Mouse (Mus musculus) limb, embryonic 15.5 days (tissue): ENCODE results near the gene Amd1. TPM values are rescaled to one million over a fixed set of nuclear protein-coding genes. Genes with fewer than 3 reads are reported as not detected.

Experiments used
- ATAC-seq: fragments of 200-750 bp; cut with Nextera tagmentation; 2 replicates; pipeline ENCODE4 v1.8.0; 2017; ENCODE audit warnings: low read depth, moderate TSS enrichment; ENCODE audit not compliant: insufficient number of reproducible peaks, low FRiP score, low TSS enrichment
- H3K27ac ChIP-seq: fragments of 300-500 bp; sonication (generic); 2 replicates; pipeline ENCODE4 v1.5.1; 2015; ENCODE audit warnings: moderate library complexity, mild to moderate bottlenecking, inconsistent platforms
- H3K27me3 ChIP-seq: fragments of 300-500 bp; sonication (generic); 2 replicates; pipeline ENCODE4 v1.6.1; 2015; ENCODE audit warnings: inconsistent platforms
- H3K36me3 ChIP-seq: fragments of 300-500 bp; sonication (generic); 2 replicates; pipeline ENCODE4 v1.6.1; 2015; ENCODE audit warnings: inconsistent platforms
- H3K4me1 ChIP-seq: fragments of 300-500 bp; sonication (generic); 2 replicates; pipeline ENCODE4 v1.6.1; 2015; ENCODE audit warnings: inconsistent platforms
- H3K4me2 ChIP-seq: fragments of 300-500 bp; sonication (generic); 2 replicates; pipeline ENCODE4 v1.6.1; 2015; ENCODE audit warnings: mild to moderate bottlenecking, inconsistent platforms
- H3K4me3 ChIP-seq: fragments of 300-500 bp; sonication (generic); 2 replicates; pipeline ENCODE4 v1.5.1; 2015; ENCODE audit warnings: mild to moderate bottlenecking, inconsistent platforms
- H3K9ac ChIP-seq: fragments of 300-500 bp; sonication (generic); 2 replicates; pipeline ENCODE4 v1.6.1; 2015; ENCODE audit warnings: inconsistent platforms
- H3K9me3 ChIP-seq: fragments of 300-500 bp; sonication (generic); 2 replicates; pipeline ENCODE4 v1.6.1; 2016; ENCODE audit warnings: inconsistent platforms
- WGBS: fragments of 180-500 bp; shearing (Covaris S2); methylation state at CpG from one replicate; pipeline ENCODE4 v1.1.7; 2015; 5-methylcytosine and 5-hydroxymethylcytosine counted together
- polyA plus RNA-seq: library from polyadenylated mRNA; unstranded; fragments of >200 nt; fragmentation: Nextera tagmentation; extraction: Ambion mirVana; gene quantifications from 2 replicates; pipeline ENCODE4 v1.2.1, GENCODE M21; 2015

Amd1 gene
- polyA plus RNA-seq, 1 experiment from 2014 or later: 45.8 TPM

DNA sequence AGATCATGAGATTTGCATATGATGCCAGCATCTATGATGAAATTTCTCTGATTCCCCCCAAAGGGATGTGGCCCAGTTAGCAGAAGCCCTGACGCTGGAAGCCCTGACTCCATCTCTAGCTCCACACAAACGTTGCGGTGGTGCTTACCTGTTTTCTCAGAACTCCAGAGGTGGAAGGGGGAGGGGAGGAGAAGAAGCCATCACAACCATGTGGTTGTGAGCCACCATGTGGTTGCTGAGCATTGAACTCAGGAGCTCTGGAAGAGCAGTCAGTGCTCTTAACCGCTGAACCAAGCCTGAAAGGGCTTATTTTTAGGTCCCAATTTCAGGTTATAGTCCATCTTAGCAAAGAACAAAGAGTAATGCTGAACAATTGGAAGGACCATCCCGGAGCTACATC lies 41.7 kb downstream of the Amd1 start:
- H3K9me3 ChIP-seq: no peaks in the 10 kb centered on the region
- 59% methylated on average over 5 of the region's 5 CpGs for WGBS
- no peak for ATAC-seq

DNA sequence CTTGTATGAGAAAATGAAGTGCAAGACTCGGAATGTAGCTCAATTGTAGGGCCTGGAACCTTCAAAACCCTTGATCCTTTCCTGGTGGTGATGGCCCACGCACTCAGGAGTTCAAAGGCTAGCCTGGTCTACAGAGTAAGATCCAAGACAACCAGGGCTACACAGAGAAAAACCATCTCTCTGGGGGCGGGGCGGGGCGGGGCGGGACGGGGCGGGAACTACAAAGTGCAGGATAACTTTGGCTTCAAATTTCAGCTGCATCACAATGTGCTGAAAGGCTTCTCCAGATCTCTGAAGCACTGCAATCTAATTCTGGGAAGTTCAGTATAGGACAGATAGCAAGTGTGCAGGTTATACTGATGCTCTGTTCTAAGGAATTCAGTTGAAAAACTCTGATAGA lies 42.4 kb downstream of the Amd1 start:
- ATAC-seq: no peak
- no peak overlapping the region for H3K27ac ChIP-seq
- 13% methylated on average over 8 of the region's 8 CpGs for WGBS

More for the DNA sequence above, 41.7 kb downstream of the Amd1 start:
- Histone ChIP-seq H3K9ac (no peak overlapping the region), H3K4me3 (no peak overlapping the region), H3K27ac (no peak overlapping the region), H3K27me3 (no peaks in the 10 kb centered on the region), H3K36me3 (no peaks in the 10 kb centered on the region; the same call in 1 of the 2 replicates), H3K4me2 (no peak overlapping the region), H3K4me1 (peaks cover 10% of the 10 kb centered on the region)

DNA sequence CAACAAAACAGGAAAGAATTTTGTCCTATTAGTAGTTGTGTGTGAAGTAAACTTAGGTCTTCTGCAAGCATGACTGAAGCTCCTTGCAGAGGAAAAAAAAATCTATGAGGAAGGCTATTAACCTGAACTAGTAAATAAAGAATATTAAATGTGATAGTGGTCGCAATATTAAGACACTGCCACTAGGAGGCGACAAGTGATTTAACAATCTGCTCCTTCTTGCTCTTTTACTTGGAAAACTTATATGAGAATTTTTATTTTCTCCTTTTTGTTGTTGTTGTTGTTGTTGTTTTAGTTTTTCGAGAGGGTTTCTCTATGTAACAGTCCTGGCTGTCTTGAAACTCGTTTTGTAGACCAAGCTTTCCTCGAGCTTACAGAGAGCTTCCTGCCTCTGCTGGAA lies 43.0 kb downstream of the Amd1 start:
- Histone ChIP-seq H3K9me3 (no peaks in the 10 kb centered on the region), H3K4me1 (peaks cover 10% of the 10 kb centered on the region), H3K4me3 (peak overlapping the region; percentile 62; the same call in 1 of the 2 replicates), H3K9ac (no peak overlapping the region), H3K27ac (peak overlapping the region; percentile 98), H3K27me3 (no peaks in the 10 kb centered on the region), H3K36me3 (peaks cover 4% of the 10 kb centered on the region), H3K4me2 (peak overlapping the region; percentile 73)
- no peak for ATAC-seq
- WGBS: 1% methylated on average over 5 of the region's 5 CpGs

More for the DNA sequence above, 42.4 kb downstream of the Amd1 start:
- no peaks in the 10 kb centered on the region for H3K9me3 ChIP-seq
- H3K36me3 ChIP-seq: no peaks in the 10 kb centered on the region; the same call in 1 of the 2 replicates
- H3K4me2 ChIP-seq: no peak overlapping the region
- no peak overlapping the region for H3K9ac ChIP-seq
- H3K27me3 ChIP-seq: no peaks in the 10 kb centered on the region
- H3K4me1 ChIP-seq: peaks cover 10% of the 10 kb centered on the region
- H3K4me3 ChIP-seq: no peak overlapping the region

DNA sequence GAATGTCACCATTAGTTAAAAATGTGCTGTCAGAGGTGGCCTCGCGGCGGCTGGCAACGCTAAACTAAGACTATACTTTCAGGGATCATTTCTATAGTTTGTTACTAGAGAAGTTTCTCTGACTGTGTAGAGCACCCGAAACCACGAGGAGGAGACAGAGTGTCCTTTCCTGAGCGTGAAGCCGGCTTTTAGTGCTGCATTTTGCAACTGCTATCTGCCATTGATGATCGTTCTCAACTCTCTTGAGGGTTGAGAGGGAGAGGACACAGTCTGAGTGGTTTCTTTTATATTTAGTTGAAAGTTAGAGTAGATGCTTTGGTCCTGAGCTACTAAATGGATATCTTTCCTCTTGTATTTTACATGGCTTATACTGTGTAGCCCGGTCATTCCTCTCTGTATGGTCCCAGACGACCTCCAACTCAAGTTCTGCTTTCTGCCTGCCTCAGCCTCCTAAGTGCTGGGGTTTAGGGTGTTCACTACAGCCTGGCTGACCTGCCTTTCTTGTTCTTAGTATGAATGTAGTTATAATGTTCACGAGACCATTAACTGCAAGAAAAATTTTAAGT lies 43.5 kb downstream of the Amd1 start:
- Histone ChIP-seq H3K27me3 (no peaks in the 10 kb centered on the region), H3K9ac (no peak overlapping the region), H3K4me2 (peak overlapping the region; percentile 73), H3K4me1 (peaks cover 10% of the 10 kb centered on the region), H3K27ac (peak overlapping the region; percentile 98), H3K36me3 (peaks cover 7% of the 10 kb centered on the region), H3K4me3 (peak overlapping the region; percentile 62), H3K9me3 (no peaks in the 10 kb centered on the region)
- peak; percentile 89 for ATAC-seq
- under 1% methylated on average over 12 of the region's 12 CpGs for WGBS

DNA sequence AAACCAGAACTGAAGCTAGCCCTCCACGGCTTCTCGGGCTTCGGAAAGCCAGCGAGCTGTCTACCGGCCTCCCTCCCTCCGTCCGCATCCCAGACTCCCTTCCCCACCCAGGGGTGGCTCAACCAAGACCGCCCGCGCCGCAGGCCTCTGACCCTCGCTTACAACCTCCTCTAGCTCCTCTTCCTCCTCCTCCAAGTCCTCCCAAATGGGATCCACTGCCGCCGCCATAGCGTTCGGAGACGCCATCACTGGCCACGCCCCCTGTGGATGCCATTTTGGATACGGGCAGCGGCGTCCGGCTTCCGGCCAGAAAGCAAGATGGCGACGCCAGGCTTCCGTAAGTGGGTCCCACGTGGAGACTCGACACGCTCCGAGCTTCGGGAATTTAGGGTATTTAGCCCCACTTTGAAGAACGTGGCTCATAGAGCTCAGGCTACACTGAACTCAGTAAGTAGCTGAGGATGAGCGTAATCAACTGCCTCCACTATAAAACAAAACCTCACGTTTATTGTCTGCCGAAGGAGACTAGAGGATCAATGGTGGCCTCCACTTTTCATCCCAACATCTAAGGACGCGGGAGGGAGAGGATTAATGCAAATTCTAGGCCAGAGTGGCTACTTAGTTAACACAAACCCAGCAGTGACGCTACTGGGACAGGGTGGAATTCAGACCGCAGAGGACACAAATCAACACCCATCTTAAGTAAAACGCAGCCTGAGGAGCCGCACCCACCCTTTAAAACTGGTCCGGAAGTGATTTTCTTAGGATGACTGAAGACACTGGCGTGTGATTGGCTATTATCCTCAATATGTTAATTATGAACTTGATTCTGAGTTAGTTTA lies 44.4 kb downstream of the Amd1 start, which contains the start of gene Gtf3c6:
TSS of gene Gtf3c6 (minus strand) at position 695 of the 842 bp plus-strand sequence.
- H3K27ac ChIP-seq: peak within 1 kb of the TSS; percentile 98
- under 1% methylated on average over 43 of the region's 43 CpGs for WGBS
- H3K4me1 ChIP-seq: peaks cover 10% of the 10 kb centered on the region
- peak within 1 kb of the TSS; percentile 73 for H3K4me2 ChIP-seq
- peak within 1 kb of the TSS; percentile 62 for H3K4me3 ChIP-seq
- H3K9me3 ChIP-seq: no peaks in the 10 kb centered on the region
- peak; percentile 64 for ATAC-seq
- H3K9ac ChIP-seq: peak within 1 kb of the TSS; percentile 80
- H3K27me3 ChIP-seq: no peaks in the 10 kb centered on the region
- peaks cover 14% of the 10 kb centered on the region for H3K36me3 ChIP-seq

DNA sequence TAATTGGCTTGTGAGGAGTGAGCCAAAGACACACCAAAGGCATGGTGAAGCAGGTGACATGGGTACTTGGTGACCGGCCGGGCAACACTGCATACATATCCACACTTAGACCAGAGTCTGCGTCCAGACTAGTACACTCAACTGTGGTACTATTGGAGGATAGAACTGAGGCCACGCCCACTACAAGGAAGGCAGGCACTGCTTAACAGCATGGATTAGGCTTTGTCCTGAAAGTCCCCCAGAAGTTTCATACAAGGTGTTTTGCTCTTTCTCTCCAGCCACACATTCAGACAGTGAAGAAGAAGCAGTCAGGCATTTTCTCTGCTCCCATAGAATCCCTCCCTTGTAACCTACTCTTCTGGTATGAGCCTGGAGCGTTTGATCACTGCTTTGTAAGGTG lies 45.3 kb downstream of the Amd1 start:
- WGBS: 4% methylated on average over 5 of the region's 5 CpGs
- peaks cover 22% of the 10 kb centered on the region for H3K36me3 ChIP-seq
- H3K9ac ChIP-seq: peak overlapping the region; percentile 80
- H3K27me3 ChIP-seq: no peaks in the 10 kb centered on the region
- peak overlapping the region; percentile 62 for H3K4me3 ChIP-seq
- H3K4me2 ChIP-seq: peak overlapping the region; percentile 73
- H3K27ac ChIP-seq: peak overlapping the region; percentile 98
- no peak for ATAC-seq
- peaks cover 10% of the 10 kb centered on the region for H3K4me1 ChIP-seq
- no peaks in the 10 kb centered on the region for H3K9me3 ChIP-seq

DNA sequence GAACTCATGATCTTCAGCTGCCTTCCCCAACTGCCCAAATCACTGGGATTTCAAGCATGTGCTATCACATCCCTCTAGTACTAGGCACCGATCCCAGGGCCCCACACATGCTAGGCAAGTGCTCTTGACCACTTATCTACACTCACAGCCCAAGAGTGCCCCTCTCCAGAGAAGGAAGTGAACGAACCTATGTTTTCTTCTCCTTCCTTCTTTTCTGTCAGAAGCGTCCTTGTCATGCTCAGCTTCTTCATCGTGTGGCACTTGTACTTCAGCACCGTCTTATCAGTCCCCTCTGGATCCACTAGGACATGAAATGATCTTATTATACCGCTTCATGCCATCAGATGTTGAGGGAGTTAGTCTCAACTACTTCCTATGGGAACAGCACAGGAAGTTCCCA lies 51.0 kb downstream of the Amd1 start:
- no peak overlapping the region for H3K4me2 ChIP-seq
- H3K9me3 ChIP-seq: no peaks in the 10 kb centered on the region
- H3K4me3 ChIP-seq: no peak overlapping the region
- no peak for ATAC-seq
- peaks cover 4% of the 10 kb centered on the region for H3K4me1 ChIP-seq
- no peak overlapping the region for H3K27ac ChIP-seq
- no peaks in the 10 kb centered on the region for H3K27me3 ChIP-seq
- 89% methylated on average over 6 of the region's 6 CpGs for WGBS
- no peak overlapping the region for H3K9ac ChIP-seq
- H3K36me3 ChIP-seq: peaks cover 64% of the 10 kb centered on the region

DNA sequence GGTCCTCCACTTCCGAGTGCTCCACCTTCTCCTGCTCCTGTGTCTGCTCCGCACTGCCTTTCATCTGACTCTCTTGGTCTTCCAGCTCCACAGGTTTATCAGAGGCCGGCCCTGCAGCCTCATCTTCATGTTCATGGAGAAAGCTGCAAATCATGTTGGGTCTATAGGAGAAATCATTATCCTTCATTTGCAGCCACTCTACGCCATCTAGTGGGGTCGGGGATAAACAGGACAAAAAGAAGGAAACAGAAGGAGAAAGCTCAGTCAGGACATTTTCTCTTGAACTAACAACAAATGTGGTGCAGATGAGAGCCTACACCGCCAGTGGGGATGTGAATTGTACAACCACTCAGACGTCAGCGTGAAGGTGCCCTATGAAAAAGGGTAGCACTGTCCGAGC lies 52.4 kb downstream of the Amd1 start:
- no peak overlapping the region for H3K4me2 ChIP-seq
- H3K27me3 ChIP-seq: no peaks in the 10 kb centered on the region
- no peaks in the 10 kb centered on the region for H3K9me3 ChIP-seq
- H3K4me3 ChIP-seq: no peak overlapping the region
- peaks cover 64% of the 10 kb centered on the region for H3K36me3 ChIP-seq
- 84% methylated on average over 9 of the region's 9 CpGs for WGBS
- no peak for ATAC-seq
- no peak overlapping the region for H3K27ac ChIP-seq
- no peak overlapping the region for H3K9ac ChIP-seq
- peaks cover 4% of the 10 kb centered on the region for H3K4me1 ChIP-seq

DNA sequence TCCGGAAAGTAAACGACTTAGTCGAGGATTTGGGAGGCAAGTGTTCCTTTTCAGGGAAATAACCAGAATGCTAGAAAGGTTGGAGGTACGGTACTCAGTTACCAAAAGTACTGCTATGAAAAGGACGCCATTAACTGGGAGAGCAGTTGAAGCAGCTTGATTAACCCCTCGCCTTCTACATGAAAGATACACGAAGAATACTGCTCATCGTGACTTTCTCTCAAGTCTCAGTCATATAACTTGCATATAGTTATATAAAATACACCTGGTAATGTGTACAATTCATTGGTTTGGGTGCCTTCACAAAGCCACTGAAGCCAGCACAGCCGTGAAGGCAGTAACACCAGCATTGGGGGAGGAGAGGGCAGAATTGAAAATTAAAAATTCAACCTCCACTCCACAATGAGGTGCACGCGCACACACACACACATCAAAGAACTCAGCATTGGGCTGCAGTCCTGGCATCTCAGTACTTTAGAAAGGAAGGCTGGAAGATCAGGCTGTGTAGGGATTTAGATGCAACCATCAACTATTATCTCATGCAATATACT lies 54.7 kb downstream of the Amd1 start:
- 32% methylated on average over 11 of the region's 11 CpGs for WGBS
- Histone ChIP-seq H3K9me3 (no peaks in the 10 kb centered on the region), H3K4me3 (peak overlapping the region; percentile 66), H3K27me3 (no peaks in the 10 kb centered on the region), H3K4me2 (peak overlapping the region; percentile 62), H3K9ac (peak overlapping the region; percentile 64), H3K36me3 (peaks cover 61% of the 10 kb centered on the region), H3K4me1 (peaks cover 4% of the 10 kb centered on the region), H3K27ac (peak overlapping the region; percentile 70)
- no peak for ATAC-seq

DNA sequence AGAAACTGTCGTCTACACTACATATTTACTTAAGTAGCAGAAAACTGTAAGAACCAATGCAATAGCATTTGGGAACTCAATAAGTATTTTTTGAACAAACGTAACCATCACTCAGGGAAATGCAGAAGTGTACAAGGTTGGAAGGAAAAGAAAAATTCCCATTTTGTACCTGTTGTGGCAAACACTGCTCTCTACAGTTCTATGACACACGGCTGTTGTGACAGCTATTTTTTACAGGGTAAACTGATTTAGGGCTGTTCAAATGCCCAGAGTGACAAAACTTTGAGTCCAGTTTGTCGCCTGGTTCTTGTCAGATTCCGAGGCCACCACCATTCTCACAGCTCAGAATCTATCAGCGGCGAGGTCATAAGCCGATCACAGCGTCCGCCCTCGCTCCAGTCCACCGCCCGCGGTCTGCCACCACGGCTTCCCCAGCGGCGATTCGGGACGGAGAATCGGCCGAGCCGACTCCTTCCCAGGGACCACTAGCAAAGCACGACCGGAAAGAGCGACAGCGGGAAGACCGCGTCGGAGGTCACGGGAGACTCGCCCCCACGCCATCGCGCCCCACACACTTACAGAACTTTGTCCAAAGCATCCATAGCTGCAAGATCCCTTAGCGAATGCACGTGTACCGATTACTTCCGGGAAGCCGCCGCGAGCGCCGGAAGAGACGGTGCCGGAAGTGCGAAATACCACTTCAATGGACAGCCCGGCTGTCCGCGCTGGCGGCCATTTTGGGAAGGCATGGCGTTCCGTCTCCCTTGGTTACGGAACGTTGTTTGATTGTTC lies 55.4 kb downstream of the Amd1 start, which contains the start of gene Rpf2:
TSS of gene Rpf2 (minus strand) at position 663 of the 792 bp plus-strand sequence.
- Histone ChIP-seq H3K27ac (peak within 1 kb of the TSS; percentile 70), H3K9me3 (no peaks in the 10 kb centered on the region), H3K36me3 (peaks cover 60% of the 10 kb centered on the region), H3K9ac (peak within 1 kb of the TSS; percentile 64), H3K4me3 (peak within 1 kb of the TSS; percentile 66), H3K4me2 (peak within 1 kb of the TSS; percentile 62), H3K4me1 (peaks cover 4% of the 10 kb centered on the region), H3K27me3 (no peaks in the 10 kb centered on the region)
- WGBS: under 1% methylated on average over 54 of the region's 54 CpGs
- ATAC-seq: peak; percentile 75

DNA sequence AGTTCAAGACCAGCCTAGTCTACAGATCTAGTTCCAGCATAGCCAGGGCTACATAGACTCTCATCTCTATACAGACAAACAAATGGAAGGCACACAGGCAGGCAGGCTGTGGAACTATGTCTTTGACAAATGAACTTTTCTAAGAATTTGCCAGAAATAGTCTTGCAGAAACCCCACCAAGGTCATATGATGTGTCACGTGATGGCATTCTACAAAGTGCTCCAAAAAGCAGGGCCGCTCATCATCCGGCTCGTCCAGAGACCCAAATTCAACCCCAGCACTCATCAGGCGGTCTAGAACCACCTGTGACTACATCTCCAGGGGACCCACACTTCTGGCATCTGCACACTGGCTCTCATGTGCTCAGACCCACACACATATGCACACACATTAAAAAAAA lies 64.2 kb downstream of the Amd1 start:
- no peak overlapping the region for H3K4me3 ChIP-seq
- no peak overlapping the region for H3K27ac ChIP-seq
- no peaks in the 10 kb centered on the region for H3K4me1 ChIP-seq
- H3K4me2 ChIP-seq: no peak overlapping the region
- H3K27me3 ChIP-seq: no peaks in the 10 kb centered on the region
- WGBS: 93% methylated on average over 5 of the region's 5 CpGs
- no peaks in the 10 kb centered on the region for H3K9me3 ChIP-seq
- H3K9ac ChIP-seq: no peak overlapping the region
- no peak for ATAC-seq
- H3K36me3 ChIP-seq: peaks cover 66% of the 10 kb centered on the region
